Mouse (Mus musculus) heart, postnatal 10 days (tissue): ENCODE results near the gene Olfr160. TPM values are rescaled to one million over a fixed set of nuclear protein-coding genes. Genes with fewer than 3 reads are reported as not detected.
A peak's percentile ranks its signal among the peaks of the same experiment; 100 is the strongest.

ENCODE experiments used
- DNase-seq, 2 experiments: peaks; one replicate each; pipeline ENCODE4 v3.0.0; 2021
- intact Hi-C: fragments of 180-260 bp; cut with DNase I; formaldehyde crosslinking; loops from one replicate; pipeline ENCODE4 v1.15.1; 2025
- total RNA-seq, 2 experiments: library from RNA; stranded (reverse); gene quantifications; 2 replicates each; pipeline ENCODE4 v1.2.3; 2021

Gene Olfr160
- total RNA-seq = not detected

DNA sequence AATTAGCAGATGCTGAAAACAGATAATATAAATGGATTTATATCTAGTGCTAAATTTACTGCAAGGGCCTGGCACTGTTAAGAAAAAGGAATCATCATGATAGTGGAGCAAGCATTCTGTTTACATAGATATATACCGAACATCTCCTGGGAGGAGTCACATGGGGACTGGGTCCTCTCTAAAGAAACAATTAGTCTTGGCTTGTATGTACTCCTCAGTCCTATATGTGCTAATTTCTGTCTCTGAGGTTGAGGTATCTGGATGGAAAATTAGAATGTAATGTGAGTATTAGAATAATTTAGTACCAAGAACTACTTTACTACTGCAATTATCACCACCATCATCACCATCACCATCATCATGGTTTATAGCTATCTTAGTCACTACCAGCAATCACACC lies at the start of gene Olfr160:
Gene Olfr160 (minus strand): TSS at position 101 of the 400 bp plus-strand sequence.
- DNase-seq = no peak

DNA sequence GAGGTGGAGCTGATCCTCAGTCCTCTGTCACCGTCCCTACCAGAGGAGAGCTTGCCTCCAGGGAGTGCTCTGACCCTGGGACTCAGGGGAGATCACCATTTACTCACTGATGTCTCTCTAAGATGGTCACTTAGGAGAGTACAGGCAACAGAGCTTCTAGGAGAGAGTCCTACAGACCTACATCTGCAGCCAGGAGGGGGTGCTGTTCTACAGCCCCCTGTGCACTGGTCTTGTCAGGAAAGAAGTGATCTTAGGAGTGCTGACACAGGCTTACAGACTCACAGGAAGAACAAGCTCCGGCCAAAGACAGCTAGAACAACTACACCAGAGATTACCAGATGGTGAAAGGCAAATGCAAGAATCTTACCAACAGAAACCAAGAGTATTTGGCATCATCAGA lies 46.5 kb upstream of the Olfr160 start:
- intact Hi-C loops = no loop called here
- no peak for DNase-seq

More for the DNA sequence above, at the start of gene Olfr160:
- intact Hi-C loops = no loop called here

- intact Hi-C loops = no loop called here
- no peak for DNase-seq
Measured at GRCm38 (mm10) chr9:37761728-37762127, 45.7 kb upstream of the Olfr160 start.

DNA sequence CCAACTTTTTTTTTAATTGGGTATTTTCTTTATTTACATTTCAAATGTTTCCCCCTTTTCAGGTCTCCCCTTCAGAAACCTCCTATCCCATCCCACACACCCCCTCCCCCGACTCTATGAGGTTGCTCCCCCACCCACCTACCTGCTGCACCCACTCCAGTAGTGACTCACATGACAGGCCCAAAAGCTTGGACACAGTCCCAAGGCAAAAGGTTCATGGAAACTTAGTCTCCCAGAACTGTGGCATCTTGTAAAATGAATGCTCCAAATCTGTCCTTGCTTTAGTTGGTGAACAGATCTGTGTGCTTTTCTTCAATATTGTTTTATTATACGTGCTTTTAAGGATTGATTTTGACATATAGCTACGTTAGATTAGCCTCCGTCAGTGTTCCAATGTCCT lies 36.0 kb upstream of the Olfr160 start:
- intact Hi-C loops = no loop called here
- no peak for DNase-seq

DNA sequence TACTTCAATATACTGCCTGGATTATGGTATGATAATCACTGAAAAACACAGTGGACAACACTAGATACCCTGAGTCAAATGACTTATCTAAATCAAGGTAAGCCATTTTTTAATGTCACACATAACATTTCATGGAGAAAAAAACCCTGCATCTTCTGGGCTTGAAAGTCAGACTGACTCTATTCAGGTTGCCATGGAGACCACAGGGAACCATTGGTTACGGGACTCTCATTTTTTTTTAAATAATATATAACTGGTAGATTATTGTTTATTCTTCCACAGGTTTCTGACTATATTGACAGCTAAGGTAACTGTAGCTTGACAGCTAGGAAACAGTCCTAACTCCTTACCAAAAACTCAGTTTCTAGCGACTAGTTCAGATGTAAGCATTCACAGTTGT lies 35.4 kb upstream of the Olfr160 start:
- intact Hi-C loops = no loop called here
- no peak for DNase-seq

GRCm38 (mm10) chr9:37750319-37751075 lies 34.4 kb upstream of the Olfr160 start:
- intact Hi-C loops = no loop called here
- DNase-seq = peak in 1 of 2 experiments; percentile 2

DNA sequence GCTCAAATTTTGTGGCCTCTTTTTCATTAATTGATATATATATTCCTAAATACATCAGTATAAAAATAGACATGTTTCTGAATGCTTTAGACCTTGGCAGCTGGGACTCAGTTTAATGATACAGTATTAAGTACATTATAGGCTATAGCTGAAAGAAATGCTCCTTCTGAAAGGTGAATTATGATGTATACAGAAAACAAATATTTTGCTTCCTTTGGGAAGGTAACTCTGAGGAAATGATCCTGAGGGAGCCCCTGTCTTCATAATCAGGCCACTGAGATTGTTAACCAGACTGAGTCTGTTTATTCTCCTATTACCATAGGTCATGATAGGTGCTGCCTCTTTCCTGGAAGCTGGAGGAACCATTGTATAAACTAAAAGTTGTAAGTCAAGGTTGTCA lies 28.8 kb upstream of the Olfr160 start, which contains the start of gene Olfr874:
Gene Olfr874 (plus strand): TSS at position 301 of the 400 bp plus-strand sequence.
- intact Hi-C loops = no loop called here
- no peak for DNase-seq

DNA sequence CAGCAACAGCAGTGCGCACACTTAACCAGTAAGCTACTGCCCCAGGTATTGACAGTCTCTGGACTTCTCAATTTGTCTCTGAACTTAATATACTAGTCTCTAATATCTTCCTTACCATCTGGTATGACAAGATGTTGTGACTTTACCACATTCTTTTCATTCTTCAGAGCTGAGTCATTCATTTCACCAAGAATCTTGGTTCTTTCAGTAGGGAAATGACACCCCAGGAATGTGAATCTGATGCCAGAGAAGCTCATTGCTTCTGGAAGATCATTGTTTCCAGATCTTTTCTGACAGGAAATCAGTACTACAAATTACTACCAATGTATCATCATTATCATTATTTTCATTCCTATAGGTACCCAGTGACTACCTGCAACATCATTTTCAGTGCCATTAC lies 18.3 kb upstream of the Olfr160 start:
- intact Hi-C loops = no loop called here
- no peak for DNase-seq

- intact Hi-C loops = loop anchor here (1.0 kb wide), 1 partner anchor 242 kb away; no protein-coding TSS in a partner anchor
- peak; percentile 17 to 53 for DNase-seq
Measured at GRCm38 (mm10) chr9:37689970-37690686, 25.9 kb downstream of the Olfr160 start.

GRCm38 (mm10) chr9:37687941-37688303 lies 28.1 kb downstream of the Olfr160 start:
- no peak for DNase-seq
- intact Hi-C loops = no loop called here

GRCm38 (mm10) chr9:37687288-37687940 lies 28.6 kb downstream of the Olfr160 start:
- intact Hi-C loops = no loop called here
- DNase-seq = no peak

GRCm38 (mm10) chr9:37681123-37681522 lies 34.9 kb downstream of the Olfr160 start:
- intact Hi-C loops = no loop called here
- DNase-seq = no peak

DNA sequence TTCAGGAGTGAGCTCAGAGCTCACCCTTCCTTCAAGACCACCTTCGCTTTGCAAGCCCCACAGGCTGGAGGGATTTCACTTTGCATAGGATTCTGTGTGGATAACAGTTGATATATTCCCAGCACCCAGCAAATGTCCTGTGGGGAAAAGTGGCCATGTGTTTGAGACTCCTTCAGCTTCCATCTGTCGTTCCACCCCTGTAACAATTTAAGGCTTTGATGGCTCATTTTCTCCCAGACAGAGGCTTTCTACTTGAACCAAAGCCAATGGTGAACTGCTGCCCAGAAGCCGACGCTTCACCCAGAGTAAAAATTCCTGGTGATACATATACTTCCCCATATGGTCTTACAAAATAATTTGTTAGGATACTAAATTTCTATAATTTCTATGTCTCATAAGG lies 40.8 kb downstream of the Olfr160 start:
- intact Hi-C loops = no loop called here
- no peak for DNase-seq

DNA sequence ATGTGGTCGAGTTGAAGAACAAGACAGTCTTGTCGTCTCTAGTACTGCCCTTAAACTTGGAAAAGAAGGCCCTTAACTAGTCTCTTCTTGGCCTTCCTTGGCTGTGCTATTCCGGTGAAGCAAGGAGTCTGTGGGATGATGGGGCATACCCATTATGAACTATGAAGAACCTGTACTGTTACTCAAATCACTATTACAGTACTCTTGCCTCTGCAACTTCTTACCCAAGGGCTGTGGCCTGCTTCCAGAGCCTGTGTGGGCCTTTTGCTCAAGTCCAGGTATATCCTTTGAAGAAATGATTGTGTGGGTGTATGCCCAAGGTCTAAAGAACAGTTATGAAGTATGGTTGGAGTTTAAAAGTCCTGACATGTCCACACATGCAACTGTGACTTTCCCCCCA lies 45.8 kb downstream of the Olfr160 start:
- DNase-seq = no peak
- intact Hi-C loops = no loop called here

- no peak for DNase-seq
Measured at GRCm38 (mm10) chr9:37669678-37670077, 46.4 kb downstream of the Olfr160 start.

DNA sequence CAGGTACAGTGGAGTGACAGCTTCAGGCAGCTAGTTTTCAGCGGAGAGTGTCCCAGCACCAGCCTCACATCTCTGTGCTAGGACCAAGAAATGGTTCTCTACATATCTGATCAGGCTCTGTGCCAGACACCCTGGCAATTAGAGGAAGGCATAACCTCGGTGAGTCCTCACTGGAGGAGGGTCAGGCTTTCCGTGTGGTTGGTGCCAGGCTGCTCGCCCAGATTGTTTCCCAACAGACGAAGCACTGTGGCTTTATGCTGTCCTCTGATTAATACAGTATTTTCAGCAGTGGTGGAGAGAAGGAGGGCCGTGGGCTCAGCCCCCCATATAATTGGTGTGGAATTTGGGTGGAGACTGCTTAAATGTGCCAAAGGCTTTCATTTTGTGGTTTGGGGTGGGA lies 46.9 kb downstream of the Olfr160 start, which contains the start of gene Panx3:
Gene Panx3 (minus strand): TSS at position 121 of the 400 bp plus-strand sequence.
- no peak for DNase-seq
- intact Hi-C loops = no loop called here

More at GRCm38 (mm10) chr9:37669678-37670077, 46.4 kb downstream of the Olfr160 start:
- intact Hi-C loops = no loop called here

- intact Hi-C loops = no loop called here
- no peak for DNase-seq
Measured at GRCm38 (mm10) chr9:37666045-37666444, 50.0 kb downstream of the Olfr160 start.

GRCm38 (mm10) chr9:37664604-37665003 lies 51.4 kb downstream of the Olfr160 start:
- DNase-seq = no peak
- intact Hi-C loops = no loop called here

- DNase-seq = no peak
- intact Hi-C loops = no loop called here
Measured at GRCm38 (mm10) chr9:37663210-37663609, 52.8 kb downstream of the Olfr160 start.

DNA sequence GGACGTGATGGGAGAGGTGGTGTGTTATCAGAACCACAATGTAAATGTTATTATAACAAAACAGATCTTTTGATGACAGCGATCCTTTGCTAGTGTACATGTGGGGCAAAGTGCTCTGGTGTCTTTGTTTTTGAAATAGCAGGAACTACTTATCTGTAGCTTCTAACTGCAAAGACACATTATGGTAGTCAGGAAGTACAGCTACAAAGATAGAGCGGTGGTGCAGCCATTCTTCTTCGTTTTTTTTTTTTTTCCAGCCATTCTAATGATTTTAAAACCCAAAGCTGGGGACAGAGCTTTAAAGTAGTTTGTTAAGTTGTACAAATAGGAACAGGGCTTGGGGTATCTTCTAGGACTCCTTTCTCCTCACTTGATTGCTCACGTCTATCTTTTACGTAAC lies 56.6 kb downstream of the Olfr160 start:
- DNase-seq = no peak
- intact Hi-C loops = no loop called here
